Mouse (Mus musculus) hindbrain, embryonic 13.5 days (tissue): Measurements from ENCODE around the gene Calml4. TPM values are rescaled to one million over a fixed set of nuclear protein-coding genes. Genes with fewer than 3 reads are reported as not detected.
"Not testable (repeated sequence)": the region's sequence is repeated elsewhere in the genome, so short reads cannot be mapped to it uniquely, and the experiment has no call there.

Experiments
- ATAC-seq: fragments of 200-750 bp; cut with Nextera tagmentation; 2 replicates; pipeline ENCODE4 v1.8.0; 2017; ENCODE audit warnings: moderate TSS enrichment; ENCODE audit not compliant: low FRiP score
- H3K27ac ChIP-seq: fragments of 300-500 bp; sonication (generic); 2 replicates; pipeline ENCODE4 v1.5.1; 2015; ENCODE audit warnings: inconsistent platforms, mild to moderate bottlenecking, moderate library complexity
- H3K27me3 ChIP-seq: fragments of 300-500 bp; sonication (generic); 2 replicates; pipeline ENCODE4 v1.6.1; 2015; ENCODE audit warnings: mild to moderate bottlenecking, inconsistent platforms
- H3K36me3 ChIP-seq: fragments of 300-500 bp; sonication (generic); 2 replicates; pipeline ENCODE4 v1.6.1; 2015; ENCODE audit warnings: mild to moderate bottlenecking, inconsistent platforms
- H3K4me1 ChIP-seq: fragments of 300-500 bp; sonication (generic); replicated peaks from 2 replicates; pipeline ENCODE4 v1.6.1; 2015; ENCODE audit warnings: inconsistent platforms
- H3K4me2 ChIP-seq: fragments of 300-500 bp; sonication (generic); 2 replicates; pipeline ENCODE4 v1.6.1; 2015; ENCODE audit warnings: inconsistent platforms, mild to moderate bottlenecking, moderate library complexity
- H3K4me3 ChIP-seq: fragments of 300-500 bp; sonication (generic); 2 replicates; pipeline ENCODE4 v1.5.1; 2015; ENCODE audit warnings: mild to moderate bottlenecking, inconsistent platforms
- H3K9ac ChIP-seq: fragments of 300-500 bp; sonication (generic); 2 replicates; pipeline ENCODE4 v1.6.1; 2015; ENCODE audit warnings: mild to moderate bottlenecking, inconsistent platforms
- H3K9me3 ChIP-seq: fragments of 300-500 bp; sonication (generic); 2 replicates; pipeline ENCODE4 v1.6.1; 2016; ENCODE audit warnings: inconsistent platforms
- WGBS: fragments of 180-500 bp; shearing (Covaris S2); methylation state at CpG from one replicate; pipeline ENCODE4 v1.1.7; 2015; 5-methylcytosine and 5-hydroxymethylcytosine counted together
- polyA plus RNA-seq: library from polyadenylated mRNA; unstranded; fragments of >200 nt; fragmentation: Nextera tagmentation; extraction: Ambion mirVana; gene quantifications from 2 replicates; pipeline ENCODE4 v1.2.1, GENCODE M21; 2015

Calml4 gene
- polyA plus RNA-seq, 1 experiment from 2014 or later: 21.2 TPM

DNA sequence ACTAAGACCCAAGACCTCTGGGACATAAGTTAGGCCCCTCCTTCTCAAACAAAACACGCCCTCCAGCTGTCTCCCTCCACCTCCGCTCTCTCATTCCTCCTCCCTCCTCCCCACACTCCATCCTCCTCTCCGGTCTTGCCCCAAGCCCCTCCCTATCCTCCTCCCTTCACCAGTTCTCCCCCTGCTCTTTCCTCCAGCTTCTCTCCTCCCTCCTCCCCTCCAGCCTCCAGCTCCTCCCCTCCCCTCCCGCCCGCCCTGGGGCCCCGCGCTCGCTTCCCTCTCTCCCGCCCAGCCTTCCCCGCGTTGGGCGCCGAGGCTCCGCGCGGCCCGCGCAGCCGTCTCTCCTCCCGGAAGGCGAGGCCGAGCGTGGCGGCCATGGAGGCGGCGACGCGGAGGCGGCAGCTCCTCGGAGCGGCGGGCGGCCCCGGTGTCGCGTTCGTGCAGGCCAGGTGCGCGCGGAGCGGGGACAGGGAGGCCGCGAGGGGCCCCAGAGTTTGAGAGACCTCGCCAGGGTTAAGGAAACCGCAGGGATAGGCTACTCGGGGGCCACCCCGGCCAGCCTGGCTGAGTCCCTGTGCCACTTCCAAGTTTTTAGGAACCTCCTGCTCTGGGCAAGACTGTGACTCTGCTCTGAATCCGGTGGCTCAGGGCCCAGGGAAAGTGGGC is 19.2 kb upstream of the Calml4 start, which contains the start of gene Cln6:
Gene Cln6, plus strand, starts transcription at position 280 of the 666 bp plus-strand sequence.
- WGBS: under 1% methylated on average over 46 of the region's 48 CpGs
- Histone ChIP-seq H3K9ac (peak within 1 kb of the TSS; percentile 87), H3K27ac (peak within 1 kb of the TSS; percentile 62), H3K4me2 (peak within 1 kb of the TSS; percentile 83), H3K4me1 (peaks cover 14% of the 10 kb centered on the region), H3K27me3 (no peaks in the 10 kb centered on the region), H3K9me3 (no peaks in the 10 kb centered on the region), H3K4me3 (peak within 1 kb of the TSS; percentile 64), H3K36me3 (no peaks in the 10 kb centered on the region)
- peak; percentile 81 for ATAC-seq

DNA sequence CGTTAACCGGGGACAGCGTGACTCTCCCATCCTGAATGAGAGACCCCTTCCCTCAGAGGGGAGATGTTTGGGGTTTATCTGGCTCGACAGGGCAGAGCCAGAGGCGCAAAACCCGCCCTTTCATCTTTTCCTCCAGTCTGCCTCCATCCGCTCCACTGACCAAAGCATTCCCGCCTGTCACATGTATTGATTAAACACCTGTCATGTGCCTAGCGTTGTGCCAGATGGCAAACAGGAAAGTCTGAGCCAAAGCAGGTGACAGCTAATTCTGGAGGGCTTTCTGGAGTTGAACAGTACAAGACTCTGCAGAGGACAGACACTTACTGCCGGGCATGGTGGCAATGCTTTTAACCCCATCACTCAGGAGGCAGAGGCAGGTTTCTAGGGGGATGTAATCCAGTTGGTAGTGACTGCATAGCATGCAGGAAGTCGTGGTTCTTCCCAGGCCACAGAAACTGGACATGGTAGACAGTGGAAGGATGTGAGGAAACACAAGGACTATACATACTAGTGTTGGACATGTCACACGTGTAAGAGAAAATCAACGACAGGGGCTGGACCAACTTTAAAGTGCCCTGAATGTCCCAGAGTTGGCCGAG is 18.6 kb upstream of the Calml4 start:
- ATAC-seq: peak; percentile 40; the same call in 1 of the 2 replicates
- peaks cover 14% of the 10 kb centered on the region for H3K4me1 ChIP-seq
- WGBS: 17% methylated on average over 14 of the region's 14 CpGs
- no peaks in the 10 kb centered on the region for H3K27me3 ChIP-seq
- H3K4me2 ChIP-seq: peak overlapping the region; percentile 83
- no peaks in the 10 kb centered on the region for H3K9me3 ChIP-seq
- peak overlapping the region; percentile 87 for H3K9ac ChIP-seq
- H3K27ac ChIP-seq: peak overlapping the region; percentile 62
- H3K36me3 ChIP-seq: no peaks in the 10 kb centered on the region
- H3K4me3 ChIP-seq: peak overlapping the region; percentile 64

DNA sequence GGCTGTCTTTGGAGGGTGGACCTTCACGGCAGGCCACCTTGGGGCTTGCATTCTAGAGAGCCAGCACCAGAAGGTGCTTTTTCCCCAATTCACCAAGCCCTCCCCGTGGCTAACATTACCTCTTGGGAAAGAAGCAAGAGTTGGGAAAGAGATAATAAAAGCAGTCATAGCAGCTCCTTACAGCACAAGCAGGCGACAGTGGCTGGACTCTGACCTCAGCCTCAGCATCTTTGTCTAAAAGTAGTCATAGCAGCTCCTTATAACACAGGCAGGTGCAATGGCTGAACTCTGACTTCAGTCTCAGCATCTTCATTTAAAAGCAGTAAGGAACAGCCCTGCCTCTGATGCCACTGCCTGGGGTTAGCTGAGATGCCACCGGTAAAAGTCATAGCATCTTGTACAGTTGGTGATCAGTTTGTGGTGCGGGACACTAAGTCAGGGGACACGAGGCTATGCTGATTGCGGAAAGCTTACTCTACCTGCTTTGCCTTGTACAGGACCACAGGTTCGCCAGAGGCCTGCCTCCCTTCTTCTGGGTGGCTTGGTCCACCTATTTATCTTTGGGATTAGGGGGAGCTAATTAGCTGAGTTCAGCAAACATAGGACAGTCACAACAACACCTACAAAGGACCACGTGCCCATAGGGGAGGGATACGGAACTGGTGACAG is 14.4 kb upstream of the Calml4 start:
- H3K4me1 ChIP-seq: peaks cover 16% of the 10 kb centered on the region
- 83% methylated on average over 10 of the region's 10 CpGs for WGBS
- no peaks in the 10 kb centered on the region for H3K36me3 ChIP-seq
- H3K4me2 ChIP-seq: no peak overlapping the region
- H3K27ac ChIP-seq: no peak overlapping the region
- H3K9me3 ChIP-seq: no peaks in the 10 kb centered on the region
- no peak overlapping the region for H3K9ac ChIP-seq
- no peak overlapping the region for H3K4me3 ChIP-seq
- no peak for ATAC-seq
- no peaks in the 10 kb centered on the region for H3K27me3 ChIP-seq

DNA sequence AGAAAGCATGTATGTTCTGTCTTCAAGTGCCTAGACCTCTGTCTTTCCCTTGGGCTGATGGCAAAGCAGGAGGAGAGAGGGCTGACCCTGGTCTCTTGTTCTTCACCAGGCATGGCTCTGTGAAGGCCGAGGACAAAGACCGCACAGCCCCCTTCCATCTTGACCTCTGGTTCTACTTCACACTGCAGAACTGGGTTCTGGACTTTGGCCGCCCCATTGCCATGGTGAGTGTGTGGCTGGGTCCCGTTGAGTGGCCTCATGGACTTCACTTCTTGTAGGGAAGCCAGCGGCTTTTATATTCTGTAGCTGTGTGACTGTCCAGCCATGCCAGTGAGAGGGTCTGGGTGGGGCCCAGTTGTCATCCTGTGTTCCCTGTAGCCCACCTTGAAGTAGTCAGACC is 13.4 kb upstream of the Calml4 start:
- Histone ChIP-seq H3K9me3 (no peaks in the 10 kb centered on the region), H3K4me1 (peaks cover 15% of the 10 kb centered on the region), H3K9ac (no peak overlapping the region), H3K4me3 (no peak overlapping the region), H3K27me3 (no peaks in the 10 kb centered on the region), H3K27ac (no peak overlapping the region), H3K36me3 (no peaks in the 10 kb centered on the region), H3K4me2 (no peak overlapping the region)
- ATAC-seq: no peak
- WGBS: 96% methylated on average over 5 of the region's 5 CpGs

DNA sequence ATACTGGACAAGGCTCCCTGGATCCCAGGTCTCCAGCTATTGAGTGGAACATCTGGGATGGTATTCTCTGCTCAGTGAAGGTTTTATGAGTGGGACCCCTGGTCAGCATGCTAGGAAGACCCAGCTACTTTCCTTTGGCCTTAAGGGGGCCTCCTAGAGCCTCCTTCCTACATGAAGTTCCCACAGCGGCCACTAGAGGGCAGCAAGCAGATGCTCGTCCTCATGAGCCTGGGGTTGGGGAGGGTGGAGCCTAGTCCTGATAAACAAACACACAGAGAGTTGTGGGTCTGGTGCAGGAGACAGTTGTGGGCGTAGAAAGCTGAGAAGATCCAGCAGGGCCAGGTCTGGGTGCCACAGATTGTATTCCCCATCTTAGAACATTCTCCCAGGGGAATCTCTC is 10.2 kb upstream of the Calml4 start:
- H3K4me2 ChIP-seq: no peak overlapping the region
- H3K36me3 ChIP-seq: no peaks in the 10 kb centered on the region
- peaks cover 21% of the 10 kb centered on the region for H3K4me1 ChIP-seq
- ATAC-seq: 0 out of 2 replicates have a peak, but pooled peaks have one; percentile 36
- no peaks in the 10 kb centered on the region for H3K9me3 ChIP-seq
- H3K27ac ChIP-seq: no peak overlapping the region
- H3K9ac ChIP-seq: no peak overlapping the region
- H3K4me3 ChIP-seq: no peak overlapping the region
- H3K27me3 ChIP-seq: no peaks in the 10 kb centered on the region
- WGBS: 1% methylated on average over 3 of the region's 3 CpGs

DNA sequence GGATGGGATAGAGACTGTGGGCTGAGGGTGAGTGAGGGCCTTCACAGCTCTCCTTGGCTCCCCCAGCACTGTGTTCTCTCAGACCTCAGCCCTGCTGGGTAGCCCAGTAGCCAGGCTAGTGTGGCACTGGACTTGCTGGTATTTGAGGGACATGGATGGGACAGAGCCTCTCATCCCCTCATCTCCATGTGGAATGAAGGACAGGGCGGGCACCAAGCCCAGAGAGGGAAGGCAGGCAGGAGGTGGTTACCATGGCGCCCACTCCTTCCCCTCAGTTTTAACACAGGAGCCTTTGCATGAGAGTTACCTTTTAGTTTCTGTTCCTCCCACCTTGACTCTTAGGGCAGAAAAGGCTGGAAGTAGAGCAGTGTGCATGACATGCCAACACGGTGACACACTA is 9.2 kb upstream of the Calml4 start:
- H3K9me3 ChIP-seq: no peaks in the 10 kb centered on the region
- 70% methylated on average over 3 of the region's 3 CpGs for WGBS
- no peak overlapping the region for H3K4me3 ChIP-seq
- H3K4me1 ChIP-seq: peaks cover 21% of the 10 kb centered on the region
- ATAC-seq: no peak
- no peaks in the 10 kb centered on the region for H3K36me3 ChIP-seq
- H3K4me2 ChIP-seq: no peak overlapping the region
- H3K27ac ChIP-seq: no peak overlapping the region
- H3K9ac ChIP-seq: no peak overlapping the region
- no peaks in the 10 kb centered on the region for H3K27me3 ChIP-seq

DNA sequence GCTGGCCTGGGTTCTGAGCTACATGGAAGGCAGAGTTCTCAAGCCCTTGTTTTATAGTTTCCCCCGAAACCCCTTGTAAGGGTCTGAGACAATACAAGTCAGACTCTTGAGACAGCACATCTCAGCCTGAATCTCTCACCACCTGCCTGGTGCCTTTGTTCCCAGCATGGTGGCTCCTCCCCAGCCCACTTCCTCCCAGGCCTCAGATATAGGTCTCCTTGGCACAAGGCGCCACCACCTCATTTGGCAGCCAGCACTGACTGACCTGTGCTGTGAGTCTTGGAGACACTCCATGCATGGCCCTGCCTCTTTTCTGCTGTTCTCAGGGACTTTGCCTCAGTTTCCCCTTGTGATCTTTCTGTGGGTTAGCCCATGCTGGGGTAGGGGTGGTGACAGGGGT is 6.3 kb upstream of the Calml4 start:
- H3K4me2 ChIP-seq: no peak overlapping the region
- H3K36me3 ChIP-seq: no peaks in the 10 kb centered on the region
- H3K27ac ChIP-seq: no peak overlapping the region
- 68% methylated on average over 2 of the region's 2 CpGs for WGBS
- no peak overlapping the region for H3K4me3 ChIP-seq
- H3K27me3 ChIP-seq: no peaks in the 10 kb centered on the region
- ATAC-seq: no peak
- H3K9ac ChIP-seq: no peak overlapping the region
- H3K9me3 ChIP-seq: no peaks in the 10 kb centered on the region
- peaks cover 25% of the 10 kb centered on the region for H3K4me1 ChIP-seq

DNA sequence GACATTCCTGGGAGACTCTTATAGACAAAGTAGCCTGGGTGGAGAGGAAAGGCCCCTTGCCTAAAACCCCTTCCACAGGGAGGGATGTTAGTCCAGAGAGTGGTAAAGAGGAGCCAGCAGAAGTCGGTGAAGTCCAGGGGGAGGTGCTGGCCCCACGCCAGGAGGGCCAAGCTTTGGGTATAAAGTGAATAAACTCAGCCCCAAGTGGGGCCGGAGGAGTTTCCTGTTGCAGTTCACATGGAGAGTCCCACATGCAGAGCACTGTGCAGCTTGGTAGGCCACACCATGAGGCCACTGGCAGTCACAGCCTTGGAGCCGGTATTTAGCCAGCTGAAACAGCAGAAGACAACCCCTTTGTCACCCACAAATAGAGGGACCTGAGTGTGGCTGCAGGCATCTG is 3.4 kb upstream of the Calml4 start:
- Histone ChIP-seq H3K27ac (no peak overlapping the region), H3K4me2 (no peak overlapping the region), H3K36me3 (no peaks in the 10 kb centered on the region), H3K4me1 (peaks cover 34% of the 10 kb centered on the region), H3K27me3 (0 out of 2 replicates have a peak, but pooled peaks cover 4% of the 10 kb centered on the region), H3K9me3 (no peaks in the 10 kb centered on the region), H3K4me3 (no peak overlapping the region), H3K9ac (no peak overlapping the region)
- ATAC-seq: no peak
- WGBS: 60% methylated on average over 4 of the region's 4 CpGs

DNA sequence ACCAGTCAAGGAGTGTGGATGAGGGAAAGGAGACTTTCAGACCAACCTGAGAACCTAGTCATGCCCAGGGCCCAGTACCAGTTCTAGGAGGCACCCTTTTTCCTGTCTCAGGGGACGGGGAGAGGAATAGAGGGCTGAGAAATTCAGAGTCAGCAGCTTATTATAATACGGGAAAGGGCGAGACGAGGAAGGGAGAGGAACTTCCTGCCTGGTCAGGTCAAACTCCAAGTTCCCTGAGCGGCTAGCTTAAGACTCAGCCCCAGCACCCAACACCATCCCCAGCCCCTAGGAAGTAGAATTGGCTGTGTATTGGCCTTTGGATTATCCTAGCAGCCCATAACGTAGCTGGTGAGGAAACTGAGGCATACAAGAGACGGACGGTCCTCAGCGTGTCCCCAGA is 664 bp upstream of the Calml4 start:
- Histone ChIP-seq H3K4me3 (no peak overlapping the region), H3K27ac (peak overlapping the region; percentile 40; the same call in 1 of the 2 replicates), H3K4me2 (no peak overlapping the region), H3K4me1 (peaks cover 26% of the 10 kb centered on the region), H3K9ac (no peak overlapping the region), H3K27me3 (0 out of 2 replicates have a peak, but pooled peaks cover 6% of the 10 kb centered on the region), H3K9me3 (no peaks in the 10 kb centered on the region), H3K36me3 (no peaks in the 10 kb centered on the region)
- ATAC-seq: no peak
- 87% methylated on average over 9 of the region's 9 CpGs for WGBS

DNA sequence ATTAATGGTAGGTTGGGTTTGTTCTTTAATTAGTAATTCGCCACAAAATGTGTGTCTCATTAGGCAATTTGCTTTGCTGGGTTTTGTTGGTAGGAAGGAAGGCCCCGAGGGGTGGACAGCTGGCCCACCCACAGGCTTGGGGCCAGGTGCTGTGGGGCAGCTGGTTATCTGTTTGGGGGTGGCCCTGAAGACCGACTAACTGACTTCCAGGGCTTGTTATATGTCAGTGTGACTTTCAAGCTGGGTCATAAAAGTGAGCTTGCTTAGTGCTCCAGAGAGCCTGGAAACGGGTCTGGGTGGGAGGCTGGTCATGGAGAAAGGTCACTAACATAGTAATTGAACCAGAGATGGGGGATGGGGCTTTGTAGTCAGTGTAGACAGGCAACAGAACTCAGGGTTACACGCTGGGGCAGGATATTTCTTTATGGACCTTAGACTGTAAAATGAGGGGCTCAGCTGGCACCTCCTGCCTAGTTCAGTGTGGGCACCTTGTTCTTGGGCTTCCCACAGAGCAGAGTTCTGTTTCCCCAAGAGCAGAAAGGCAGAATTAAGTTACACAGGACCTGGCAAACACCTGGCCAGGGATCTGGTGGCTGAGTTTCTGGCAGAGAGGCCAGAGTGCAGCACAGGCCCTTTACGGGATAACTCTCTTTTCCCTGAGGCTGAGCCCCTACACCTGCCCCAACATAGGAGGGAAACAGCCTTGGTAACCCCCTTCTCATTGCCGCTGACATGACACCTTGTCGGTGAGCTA is 563 bp downstream of the Calml4 start:
- 48% methylated on average over 8 of the region's 8 CpGs for WGBS
- Histone ChIP-seq H3K9ac (no peak overlapping the region; the same call in 1 of the 2 replicates), H3K4me1 (peaks cover 26% of the 10 kb centered on the region), H3K27ac (peak overlapping the region; percentile 48), H3K4me3 (no peak overlapping the region), H3K27me3 (0 out of 2 replicates have a peak, but pooled peaks cover 6% of the 10 kb centered on the region), H3K9me3 (no peaks in the 10 kb centered on the region), H3K4me2 (0 out of 2 replicates have a peak overlapping the region, but pooled peaks have one; percentile 13), H3K36me3 (no peaks in the 10 kb centered on the region)
- ATAC-seq: no peak

DNA sequence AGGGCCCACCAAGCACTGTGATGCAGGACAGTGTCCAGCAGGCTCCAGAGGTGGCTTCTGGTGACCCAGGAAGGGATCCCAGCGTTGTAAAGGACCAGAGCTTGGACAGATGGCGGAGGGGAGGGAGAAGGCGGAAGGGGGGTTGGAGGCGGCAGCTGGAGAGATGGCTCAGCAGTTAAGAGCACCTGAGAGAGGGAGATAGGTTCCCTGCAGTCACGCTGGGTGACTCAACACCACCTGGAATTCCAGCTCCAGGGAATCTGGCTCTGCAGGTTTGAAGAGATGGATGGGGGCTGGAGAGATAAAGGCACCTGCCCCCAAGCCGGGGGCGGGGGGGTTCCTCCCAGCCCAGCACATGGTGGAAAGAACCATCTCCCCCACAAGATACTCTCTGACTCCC is 2.2 kb downstream of the Calml4 start:
- not testable (repeated sequence) for H3K36me3 ChIP-seq, H3K27me3 ChIP-seq, H3K4me3 ChIP-seq, H3K9ac ChIP-seq, H3K9me3 ChIP-seq, H3K27ac ChIP-seq, H3K4me2 ChIP-seq, ATAC-seq
- peaks cover 23% of the 10 kb centered on the region for H3K4me1 ChIP-seq
- 69% methylated on average over 7 of the region's 7 CpGs for WGBS

DNA sequence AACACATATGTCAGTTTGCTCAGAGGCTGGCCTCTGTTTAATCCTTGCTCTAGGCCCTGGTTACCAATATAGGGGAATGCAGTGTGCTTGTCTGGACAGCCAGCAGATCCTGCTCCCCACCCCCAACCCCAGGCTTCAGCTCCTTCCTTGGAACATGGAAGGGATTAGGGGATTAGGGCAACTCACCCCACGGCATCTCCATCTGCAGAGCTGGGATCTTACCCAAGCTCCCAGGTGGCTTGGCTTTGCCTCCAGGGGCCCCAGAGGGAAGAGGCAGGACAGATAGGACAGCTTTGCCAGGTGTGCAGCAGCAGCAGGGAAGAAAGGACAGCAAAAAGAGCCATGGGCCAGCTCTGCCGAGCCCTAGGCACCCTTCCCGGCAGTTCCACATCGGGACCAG is 3.0 kb downstream of the Calml4 start:
- 79% methylated on average over 4 of the region's 4 CpGs for WGBS

More for the DNA sequence above, 3.0 kb downstream of the Calml4 start:
- Histone ChIP-seq H3K9me3 (no peaks in the 10 kb centered on the region), H3K27ac (no peak overlapping the region), H3K36me3 (no peaks in the 10 kb centered on the region), H3K4me2 (no peak overlapping the region), H3K9ac (no peak overlapping the region), H3K4me3 (no peak overlapping the region), H3K4me1 (peaks cover 23% of the 10 kb centered on the region), H3K27me3 (0 out of 2 replicates have a peak, but pooled peaks cover 6% of the 10 kb centered on the region)
- no peak for ATAC-seq
